Mouse (Mus musculus) mature B cell (primary cell): ENCODE results near the gene Rpl36a.

Experiments used
- in situ Hi-C: fragments of 300-500 bp; cut with MboI; formaldehyde crosslinking; loops from 2 replicates; pipeline ENCODE4 v1.14.3; 2019

Gene Rpl36a

GRCm38 (mm10) chrX:134600659-134601379 is 15.4 kb downstream of the Rpl36a start, which contains the start of the genes Gla and Hnrnph2:
Gene Gla, minus strand, starts transcription at chrX:134601125.
Gene Hnrnph2, plus strand, starts transcription at chrX:134601179.
- in situ Hi-C loops: no loop called here

- in situ Hi-C loops: no loop called here
Observed at GRCm38 (mm10) chrX:134601380-134602120, 16.1 kb downstream of the Rpl36a start.

GRCm38 (mm10) chrX:134609472-134609871 is 24.0 kb downstream of the Rpl36a start:
- in situ Hi-C loops: loop anchor here (5.0 kb wide), 1 partner anchor 52 kb away; no protein-coding TSS in a partner anchor

GRCm38 (mm10) chrX:134610984-134611383 is 25.5 kb downstream of the Rpl36a start:
- in situ Hi-C loops: no loop called here

- in situ Hi-C loops: no loop called here
Observed at GRCm38 (mm10) chrX:134612285-134612959, 27.0 kb downstream of the Rpl36a start.

- in situ Hi-C loops: no loop called here
Observed at GRCm38 (mm10) chrX:134614306-134614705, 28.9 kb downstream of the Rpl36a start.

- in situ Hi-C loops: no loop called here
Observed at GRCm38 (mm10) chrX:134619695-134620094, 34.2 kb downstream of the Rpl36a start.

- in situ Hi-C loops: no loop called here
Observed at GRCm38 (mm10) chrX:134620254-134620865, 34.9 kb downstream of the Rpl36a start.

- in situ Hi-C loops: no loop called here
Observed at GRCm38 (mm10) chrX:134621685-134622084, 36.2 kb downstream of the Rpl36a start.

GRCm38 (mm10) chrX:134623350-134623749 is 37.9 kb downstream of the Rpl36a start:
- in situ Hi-C loops: no loop called here

- in situ Hi-C loops: no loop called here
Observed at GRCm38 (mm10) chrX:134628200-134628599, 42.7 kb downstream of the Rpl36a start.

GRCm38 (mm10) chrX:134632710-134633109 is 47.3 kb downstream of the Rpl36a start:
- in situ Hi-C loops: no loop called here

- in situ Hi-C loops: no loop called here
Observed at GRCm38 (mm10) chrX:134635111-134635510, 49.7 kb downstream of the Rpl36a start.

GRCm38 (mm10) chrX:134635860-134636259 is 50.4 kb downstream of the Rpl36a start:
- in situ Hi-C loops: no loop called here
